Mouse (Mus musculus): ENCODE results near the gene Atl3. TPM values are rescaled to one million over a fixed set of nuclear protein-coding genes. Genes with fewer than 3 reads are reported as not detected.

Atl3 gene
- polyA plus RNA-seq, 1 experiment from 2014 or later, result 7.4 TPM

GRCm38 (mm10) chr19:7521619-7522018 is 27.8 kb downstream of the Atl3 start:
- H3K4me2 ChIP-seq (ENCODE audit: low read depth, low read length), result no peak overlapping the region
- 94% methylated on average over 3 of the region's 3 CpGs for WGBS
- no peak overlapping the region for H3K4me3 ChIP-seq (ENCODE audit: low read depth, low read length)
- no peaks in the 10 kb centered on the region for H3K4me1 ChIP-seq (ENCODE audit: control insufficient read depth, insufficient read depth, low read length)
- peaks cover 18% of the 10 kb centered on the region; the same call in 1 of the 2 replicates for H3K36me3 ChIP-seq (ENCODE audit: control insufficient read depth, insufficient read depth, low read length)
- no peak overlapping the region for H3K27ac ChIP-seq (ENCODE audit: low read depth, low read length)
- H3K27me3 ChIP-seq (ENCODE audit: control insufficient read depth, insufficient read depth, low read length), result no peaks in the 10 kb centered on the region
- no peaks in the 10 kb centered on the region for H3K9me3 ChIP-seq (ENCODE audit: control insufficient read depth, low read length)
- no peak for ATAC-seq (ENCODE audit: low read depth)
- no peak overlapping the region for H3K9ac ChIP-seq (replicated peaks; ENCODE audit: low read depth, low read length)

- Histone ChIP-seq H3K36me3 (ENCODE audit: control insufficient read depth, insufficient read depth, low read length) (peaks cover 14% of the 10 kb centered on the region; the same call in 1 of the 2 replicates), H3K4me1 (ENCODE audit: control insufficient read depth, insufficient read depth, low read length) (no peaks in the 10 kb centered on the region), H3K4me2 (ENCODE audit: low read depth, low read length) (no peak overlapping the region), H3K9me3 (ENCODE audit: control insufficient read depth, low read length) (no peaks in the 10 kb centered on the region), H3K9ac (replicated peaks; ENCODE audit: low read depth, low read length) (no peak overlapping the region), H3K4me3 (ENCODE audit: low read depth, low read length) (no peak overlapping the region), H3K27me3 (ENCODE audit: control insufficient read depth, insufficient read depth, low read length) (no peaks in the 10 kb centered on the region), H3K27ac (ENCODE audit: low read depth, low read length) (no peak overlapping the region)
- 100% methylated on average over 2 of the region's 2 CpGs for WGBS
- no peak for ATAC-seq (ENCODE audit: low read depth)
These were observed 29.0 kb downstream of the Atl3 start for GRCm38 (mm10) chr19:7522856-7523255.

- Histone ChIP-seq H3K9ac (replicated peaks; ENCODE audit: low read depth, low read length) (no peak overlapping the region), H3K4me2 (ENCODE audit: low read depth, low read length) (no peak overlapping the region), H3K4me3 (ENCODE audit: low read depth, low read length) (no peak overlapping the region), H3K27ac (ENCODE audit: low read depth, low read length) (no peak overlapping the region), H3K27me3 (ENCODE audit: control insufficient read depth, insufficient read depth, low read length) (no peaks in the 10 kb centered on the region), H3K4me1 (ENCODE audit: control insufficient read depth, insufficient read depth, low read length) (no peaks in the 10 kb centered on the region), H3K9me3 (ENCODE audit: control insufficient read depth, low read length) (no peaks in the 10 kb centered on the region), H3K36me3 (ENCODE audit: control insufficient read depth, insufficient read depth, low read length) (peaks cover 13% of the 10 kb centered on the region; the same call in 1 of the 2 replicates)
- WGBS, result 98% methylated on average over 1 of the region's 1 CpGs
- no peak for ATAC-seq (ENCODE audit: low read depth)
These were observed 29.5 kb downstream of the Atl3 start for GRCm38 (mm10) chr19:7523292-7523691.

- no peaks in the 10 kb centered on the region for H3K9me3 ChIP-seq (ENCODE audit: control insufficient read depth, low read length)
- peaks cover 8% of the 10 kb centered on the region; the same call in 1 of the 2 replicates for H3K36me3 ChIP-seq (ENCODE audit: control insufficient read depth, insufficient read depth, low read length)
These were observed 29.9 kb downstream of the Atl3 start for GRCm38 (mm10) chr19:7523781-7524180.

GRCm38 (mm10) chr19:7524879-7525278 is 31.0 kb downstream of the Atl3 start:
- 80% methylated on average over 3 of the region's 3 CpGs for WGBS
- H3K36me3 ChIP-seq (ENCODE audit: control insufficient read depth, insufficient read depth, low read length), result peaks cover 11% of the 10 kb centered on the region; the same call in 1 of the 2 replicates

More at GRCm38 (mm10) chr19:7523781-7524180, 29.9 kb downstream of the Atl3 start:
- H3K27me3 ChIP-seq (ENCODE audit: control insufficient read depth, insufficient read depth, low read length), result no peaks in the 10 kb centered on the region
- no peak overlapping the region for H3K4me3 ChIP-seq (ENCODE audit: low read depth, low read length)
- H3K4me2 ChIP-seq (ENCODE audit: low read depth, low read length), result no peak overlapping the region
- H3K9ac ChIP-seq (replicated peaks; ENCODE audit: low read depth, low read length), result no peak overlapping the region
- ATAC-seq (ENCODE audit: low read depth), result no peak
- no peak overlapping the region for H3K27ac ChIP-seq (ENCODE audit: low read depth, low read length)
- H3K4me1 ChIP-seq (ENCODE audit: control insufficient read depth, insufficient read depth, low read length), result no peaks in the 10 kb centered on the region

GRCm38 (mm10) chr19:7528639-7529428 is 35.0 kb downstream of the Atl3 start:
- H3K27me3 ChIP-seq (ENCODE audit: control insufficient read depth, insufficient read depth, low read length), result no peaks in the 10 kb centered on the region
- peaks cover 17% of the 10 kb centered on the region; the same call in 1 of the 2 replicates for H3K36me3 ChIP-seq (ENCODE audit: control insufficient read depth, insufficient read depth, low read length)
- no peak overlapping the region for H3K4me3 ChIP-seq (ENCODE audit: low read depth, low read length)
- no peaks in the 10 kb centered on the region for H3K9me3 ChIP-seq (ENCODE audit: control insufficient read depth, low read length)
- H3K27ac ChIP-seq (ENCODE audit: low read depth, low read length), result no peak overlapping the region
- no peak overlapping the region for H3K4me2 ChIP-seq (ENCODE audit: low read depth, low read length)
- no peak overlapping the region for H3K9ac ChIP-seq (replicated peaks; ENCODE audit: low read depth, low read length)
- 56% methylated on average over 7 of the region's 7 CpGs for WGBS
- no peaks in the 10 kb centered on the region for H3K4me1 ChIP-seq (ENCODE audit: control insufficient read depth, insufficient read depth, low read length)
- ATAC-seq (ENCODE audit: low read depth), result peak; percentile 78; the same call in 1 of the 2 replicates

More at GRCm38 (mm10) chr19:7524879-7525278, 31.0 kb downstream of the Atl3 start:
- Histone ChIP-seq H3K9me3 (ENCODE audit: control insufficient read depth, low read length) (no peaks in the 10 kb centered on the region), H3K4me2 (ENCODE audit: low read depth, low read length) (no peak overlapping the region), H3K27me3 (ENCODE audit: control insufficient read depth, insufficient read depth, low read length) (no peaks in the 10 kb centered on the region), H3K4me3 (ENCODE audit: low read depth, low read length) (no peak overlapping the region), H3K4me1 (ENCODE audit: control insufficient read depth, insufficient read depth, low read length) (no peaks in the 10 kb centered on the region), H3K9ac (replicated peaks; ENCODE audit: low read depth, low read length) (no peak overlapping the region), H3K27ac (ENCODE audit: low read depth, low read length) (no peak overlapping the region)
- no peak for ATAC-seq (ENCODE audit: low read depth)

- H3K27ac ChIP-seq (ENCODE audit: low read depth, low read length), result no peak overlapping the region
- H3K4me1 ChIP-seq (ENCODE audit: control insufficient read depth, insufficient read depth, low read length), result no peaks in the 10 kb centered on the region
- no peak overlapping the region for H3K4me3 ChIP-seq (ENCODE audit: low read depth, low read length)
- no peak overlapping the region for H3K9ac ChIP-seq (replicated peaks; ENCODE audit: low read depth, low read length)
- H3K27me3 ChIP-seq (ENCODE audit: control insufficient read depth, insufficient read depth, low read length), result no peaks in the 10 kb centered on the region
- peaks cover 17% of the 10 kb centered on the region; the same call in 1 of the 2 replicates for H3K36me3 ChIP-seq (ENCODE audit: control insufficient read depth, insufficient read depth, low read length)
- WGBS, result 92% methylated on average over 5 of the region's 5 CpGs
- H3K4me2 ChIP-seq (ENCODE audit: low read depth, low read length), result no peak overlapping the region
- no peaks in the 10 kb centered on the region for H3K9me3 ChIP-seq (ENCODE audit: control insufficient read depth, low read length)
- no peak for ATAC-seq (ENCODE audit: low read depth)
These were observed 38.1 kb downstream of the Atl3 start for GRCm38 (mm10) chr19:7531906-7532305.

GRCm38 (mm10) chr19:7533891-7534290 is 40.1 kb downstream of the Atl3 start:
- Histone ChIP-seq H3K4me3 (ENCODE audit: low read depth, low read length) (no peak overlapping the region), H3K4me1 (ENCODE audit: control insufficient read depth, insufficient read depth, low read length) (no peaks in the 10 kb centered on the region), H3K9me3 (ENCODE audit: control insufficient read depth, low read length) (no peaks in the 10 kb centered on the region), H3K9ac (replicated peaks; ENCODE audit: low read depth, low read length) (no peak overlapping the region), H3K4me2 (ENCODE audit: low read depth, low read length) (no peak overlapping the region), H3K27ac (ENCODE audit: low read depth, low read length) (no peak overlapping the region), H3K27me3 (ENCODE audit: control insufficient read depth, insufficient read depth, low read length) (no peaks in the 10 kb centered on the region), H3K36me3 (ENCODE audit: control insufficient read depth, insufficient read depth, low read length) (peaks cover 17% of the 10 kb centered on the region; the same call in 1 of the 2 replicates)
- 55% methylated on average over 5 of the region's 5 CpGs for WGBS
- ATAC-seq (ENCODE audit: low read depth), result peak; percentile 21; the same call in 1 of the 2 replicates

- ATAC-seq (ENCODE audit: low read depth), result no peak
- H3K9me3 ChIP-seq (ENCODE audit: control insufficient read depth, low read length), result 0 out of 2 replicates have a peak, but pooled peaks cover under 1% of the 10 kb centered on the region
- H3K4me2 ChIP-seq (ENCODE audit: low read depth, low read length), result no peak overlapping the region
- H3K36me3 ChIP-seq (ENCODE audit: control insufficient read depth, insufficient read depth, low read length), result no peaks in the 10 kb centered on the region
- H3K27ac ChIP-seq (ENCODE audit: low read depth, low read length), result no peak overlapping the region
- H3K9ac ChIP-seq (replicated peaks; ENCODE audit: low read depth, low read length), result no peak overlapping the region
- no peaks in the 10 kb centered on the region for H3K27me3 ChIP-seq (ENCODE audit: control insufficient read depth, insufficient read depth, low read length)
- no peak overlapping the region for H3K4me3 ChIP-seq (ENCODE audit: low read depth, low read length)
- H3K4me1 ChIP-seq (ENCODE audit: control insufficient read depth, insufficient read depth, low read length), result no peaks in the 10 kb centered on the region
- WGBS, result 91% methylated on average over 3 of the region's 3 CpGs
These were observed 55.1 kb downstream of the Atl3 start for GRCm38 (mm10) chr19:7548924-7549323.
